Mouse (Mus musculus) brain, embryonic 14.5 days (tissue): ENCODE results near the gene Prr19.

Experiments used
- CTCF ChIP-seq: fragments of 200-500 bp; IDR thresholded peaks from 2 replicates; pipeline ENCODE4 v1.5.1; 2012; ENCODE audit warnings: inconsistent platforms, mild to moderate bottlenecking, moderate library complexity, borderline replicate concordance; ENCODE audit not compliant: insufficient read depth, insufficient read length; ENCODE audit errors: extremely low read depth
- POLR2A ChIP-seq: fragments of 200-500 bp; IDR thresholded peaks from 2 replicates; pipeline ENCODE4 v1.6.1; 2012; ENCODE audit warnings: mild to moderate bottlenecking, inconsistent platforms, borderline replicate concordance; ENCODE audit not compliant: poor library complexity, insufficient read depth, insufficient read length, severe bottlenecking; ENCODE audit errors: extremely low read depth

DNA sequence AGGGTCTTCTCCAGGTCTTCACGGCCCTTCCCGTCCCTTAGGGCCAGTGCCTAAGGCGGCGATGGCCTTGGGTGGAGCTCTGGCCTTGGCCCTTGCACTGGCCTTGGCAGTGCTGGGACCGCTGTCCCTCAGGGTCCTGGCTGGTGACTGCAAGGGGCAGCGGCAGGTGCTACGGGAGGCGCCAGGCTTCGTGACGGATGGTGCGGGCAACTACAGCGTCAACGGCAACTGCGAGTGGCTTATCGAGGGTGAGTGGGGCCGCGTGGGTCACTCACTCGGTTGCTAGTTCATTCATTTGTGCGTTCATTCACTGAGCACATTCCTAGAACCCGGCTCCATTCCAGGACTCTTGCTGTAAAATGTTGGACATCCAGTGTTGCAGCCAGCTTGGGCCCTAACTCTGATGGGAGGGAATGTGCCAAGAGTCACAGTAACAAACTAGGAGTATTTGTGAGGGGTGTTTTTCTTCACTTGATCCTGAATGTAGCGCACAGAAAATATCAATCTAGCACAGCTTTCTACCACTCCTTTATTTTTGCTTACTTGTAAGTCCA, 16.3 kb downstream of the Prr19 start:
- no peak for TF ChIP-seq CTCF
- TF ChIP-seq POLR2A = no peak
